Mouse (Mus musculus): ENCODE data around the gene Mrpl38.
A peak's percentile ranks its signal among the peaks of the same experiment; 100 is the strongest.
"Not testable (repeated sequence)": the region's sequence is repeated elsewhere in the genome, so short reads cannot be mapped to it uniquely, and the experiment has no call there.

Gene Mrpl38

DNA sequence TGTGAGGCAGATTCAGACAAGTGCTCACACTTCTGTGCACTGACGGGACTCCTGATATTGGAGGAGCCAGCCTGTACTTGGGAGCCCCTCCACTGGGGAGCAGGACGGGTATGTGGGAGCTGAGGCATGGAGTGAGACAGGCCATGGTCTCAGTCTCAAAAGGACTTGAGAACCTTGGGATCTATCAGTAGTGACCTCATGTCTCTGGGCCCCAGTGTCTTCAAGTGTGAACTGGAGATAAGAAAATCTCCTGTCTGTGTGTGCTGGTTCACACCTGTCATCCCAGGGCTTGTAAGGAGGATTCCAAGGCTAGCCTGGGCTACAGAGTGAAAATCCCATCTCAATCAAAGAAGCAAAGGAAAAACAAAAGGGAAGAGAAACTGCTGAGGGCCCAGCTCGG is 4.8 kb upstream of the Mrpl38 start:
- no peak for DNase-seq (ENCODE audit: low spot score in 2 of 2)

GRCm38 (mm10) chr11:116142211-116142991 is 3.7 kb upstream of the Mrpl38 start:
- DNase-seq (ENCODE audit: low spot score in 2 of 2), result no peak

- DNase-seq (ENCODE audit: low spot score in 2 of 2), result no peak
Measured at GRCm38 (mm10) chr11:116138096-116138467, 586 bp downstream of the Mrpl38 start.

DNA sequence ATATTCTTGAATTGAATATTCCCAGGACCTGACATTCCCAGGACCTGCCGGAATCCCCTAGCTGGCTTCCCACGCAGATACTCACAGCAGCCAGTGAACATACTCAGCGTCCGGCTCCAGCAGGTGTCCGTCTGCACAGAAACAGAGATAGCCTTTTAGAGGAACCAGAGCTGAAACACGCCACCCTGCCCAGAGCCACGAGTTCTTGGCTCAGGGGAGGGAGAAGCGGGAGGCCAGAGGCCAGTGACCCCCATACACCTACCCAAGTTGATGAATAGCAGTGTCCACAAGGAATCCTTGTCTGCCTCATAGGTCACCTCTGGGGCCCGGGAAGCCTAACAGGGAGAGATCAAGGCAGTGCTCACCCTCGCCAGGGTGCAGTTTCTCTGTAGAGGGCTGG is 4.5 kb downstream of the Mrpl38 start:
- DNase-seq (ENCODE audit: low spot score in 2 of 2), result no peak

DNA sequence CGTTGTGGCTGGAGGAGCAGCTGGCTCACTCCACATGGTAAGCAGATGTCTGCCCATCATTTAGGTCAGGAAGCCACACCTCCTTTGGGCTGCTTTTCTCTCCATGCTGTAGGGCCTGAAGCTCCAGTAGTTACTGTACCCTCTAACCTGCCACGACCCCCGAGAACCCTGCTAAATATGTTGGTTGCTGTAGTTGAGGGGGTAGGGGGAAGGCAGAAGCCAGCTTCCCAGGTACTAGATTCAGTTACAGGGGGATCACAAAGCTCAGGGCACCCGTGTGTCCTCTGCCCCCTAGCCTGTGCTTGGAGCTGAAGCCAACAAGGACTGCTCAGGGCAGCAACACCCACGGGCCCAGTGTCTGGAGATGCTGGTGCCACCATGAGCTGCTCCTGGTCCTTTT is 5.2 kb downstream of the Mrpl38 start:
- no peak for DNase-seq (ENCODE audit: low spot score in 2 of 2)

GRCm38 (mm10) chr11:116132366-116133333 is 6.0 kb downstream of the Mrpl38 start:
- no peak for DNase-seq (ENCODE audit: low spot score in 2 of 2)

DNA sequence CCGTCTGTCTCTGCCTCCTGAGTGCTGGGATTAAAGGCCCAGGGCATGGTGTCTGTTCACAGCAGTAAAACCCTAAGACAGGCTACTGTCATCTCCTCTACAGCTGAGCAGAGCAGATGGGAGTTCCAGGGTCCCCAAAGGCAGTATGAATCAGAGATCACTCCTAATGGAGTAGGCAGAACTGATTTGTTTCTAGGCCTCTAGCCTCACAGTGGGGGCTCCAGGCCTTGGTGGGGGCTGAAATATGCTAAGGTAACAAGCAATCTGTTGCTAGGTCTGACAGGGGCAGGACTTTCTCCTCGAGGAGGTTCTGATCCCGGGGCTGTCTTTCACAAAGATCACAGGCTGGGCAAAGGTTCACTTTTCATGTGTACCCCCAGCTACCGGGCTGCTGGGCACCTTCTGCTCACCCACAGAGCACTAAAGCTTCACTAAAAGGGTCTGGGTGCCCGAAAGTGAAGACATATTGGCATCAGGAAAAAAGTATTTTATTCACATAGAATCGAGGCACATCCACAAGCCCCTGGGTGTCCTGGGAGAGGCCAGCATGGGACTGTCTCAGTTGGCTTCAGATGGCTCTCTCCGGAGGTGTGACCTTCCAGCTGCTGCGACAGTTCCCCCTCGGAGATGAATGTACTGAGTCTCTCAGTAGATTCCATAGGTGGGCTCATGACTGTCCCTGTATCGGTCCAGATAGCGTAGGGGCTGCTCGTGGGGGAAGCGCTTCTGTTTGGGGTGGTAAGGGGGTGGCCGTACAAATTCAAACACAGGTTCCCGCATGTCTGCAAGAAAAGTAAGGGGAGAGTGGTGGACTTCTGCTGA is 7.1 kb downstream of the Mrpl38 start:
- DNase-seq (ENCODE audit: low spot score in 2 of 2), result no peak

GRCm38 (mm10) chr11:116130488-116131205 is 8.0 kb downstream of the Mrpl38 start, which contains the start of gene Trim65:
TSS of gene Trim65 (minus strand) at chr11:116131128.
- DNase-seq (ENCODE audit: low spot score in 2 of 2), result peak; percentile 85 to 88

DNA sequence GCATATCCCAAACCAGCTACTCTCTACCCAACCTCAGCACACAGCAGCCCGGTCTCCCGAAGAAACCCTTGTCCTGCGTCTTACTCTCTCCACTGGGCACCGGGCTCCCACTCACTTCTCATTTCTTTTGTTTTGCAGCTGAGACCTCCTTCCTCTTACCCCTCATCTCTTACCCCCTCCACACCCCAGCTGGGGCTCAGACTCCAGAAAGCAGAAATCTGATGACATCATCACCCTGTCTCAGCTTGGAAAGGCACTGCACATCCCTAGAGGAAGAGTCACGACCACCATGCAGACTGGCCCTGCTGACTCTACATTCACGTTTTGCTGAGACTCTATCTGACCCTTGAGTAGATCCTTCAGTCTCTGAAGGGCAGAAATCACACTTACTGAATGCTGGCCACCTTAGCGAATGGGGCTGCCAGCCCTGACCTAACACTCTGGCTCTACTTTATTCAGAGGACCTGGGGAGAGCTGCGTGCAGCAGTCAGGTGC is 8.6 kb downstream of the Mrpl38 start:
- no peak for DNase-seq (ENCODE audit: low spot score in 2 of 2)

GRCm38 (mm10) chr11:116129091-116129790 is 9.4 kb downstream of the Mrpl38 start:
- DNase-seq (ENCODE audit: low spot score in 2 of 2), result no peak

DNA sequence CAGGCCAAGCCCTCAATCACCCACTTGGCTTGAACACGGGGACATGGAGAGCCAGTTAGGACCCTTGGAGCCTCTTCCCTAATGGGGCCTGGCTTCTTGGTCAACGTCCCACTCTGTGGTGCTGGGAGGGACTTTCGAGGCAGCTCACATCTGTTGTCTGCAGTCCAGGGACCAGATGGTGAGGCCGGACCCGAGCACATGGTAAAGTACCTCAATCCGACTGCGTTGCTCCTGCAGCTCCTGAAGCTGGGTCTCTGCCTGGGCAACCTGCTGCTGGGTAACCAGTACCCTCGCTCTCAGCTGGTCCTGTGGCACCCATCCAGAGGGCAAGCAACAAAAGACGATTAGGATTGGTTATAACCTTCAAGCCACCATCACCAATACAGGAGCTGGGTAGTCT is 10.7 kb downstream of the Mrpl38 start:
- DNase-seq (ENCODE audit: low spot score in 2 of 2), result no peak

DNA sequence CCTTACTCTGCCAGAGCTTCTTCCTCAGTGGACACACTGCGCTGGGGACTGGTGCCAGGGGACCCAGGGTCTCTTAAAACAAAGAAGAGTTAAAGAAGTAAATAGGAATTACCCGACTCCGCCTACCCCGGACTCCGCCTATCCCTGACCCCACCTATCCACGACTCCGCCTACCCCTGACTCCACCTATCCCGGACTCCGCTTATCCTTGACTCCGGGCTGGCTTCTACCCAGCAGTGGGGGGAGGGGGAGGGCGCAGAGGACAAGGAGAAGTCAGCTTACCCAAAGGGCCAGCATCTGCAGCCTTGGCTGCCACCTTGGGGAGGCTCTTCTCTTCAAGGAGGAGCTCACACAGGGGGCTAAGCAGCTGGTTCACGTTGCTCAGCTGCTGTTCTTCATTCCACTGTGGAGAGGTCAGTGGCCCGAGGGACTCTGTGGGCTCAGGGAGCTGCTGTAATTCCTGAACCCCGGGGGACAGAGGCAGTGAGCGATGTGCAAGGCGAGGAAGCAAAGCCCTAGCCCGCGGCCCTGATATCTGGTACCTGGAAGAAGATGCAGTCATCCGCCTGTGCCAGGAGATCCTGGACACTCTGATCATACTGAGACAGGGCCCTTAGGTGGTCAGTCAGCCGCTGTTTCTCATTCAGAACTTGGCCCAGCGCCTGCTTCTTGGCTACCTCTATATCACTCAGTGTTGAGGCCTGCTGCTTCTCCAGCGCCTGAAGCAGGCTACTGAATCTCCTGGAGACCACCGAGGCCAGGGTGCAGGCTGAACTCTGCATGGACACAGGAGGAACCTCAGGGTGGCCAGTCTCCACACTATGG is 11.3 kb downstream of the Mrpl38 start, which contains the start of gene Trim47:
TSS of gene Trim47 (minus strand) at position 55 of the 825 bp plus-strand sequence.
- DNase-seq (ENCODE audit: low spot score in 2 of 2), result no peak

DNA sequence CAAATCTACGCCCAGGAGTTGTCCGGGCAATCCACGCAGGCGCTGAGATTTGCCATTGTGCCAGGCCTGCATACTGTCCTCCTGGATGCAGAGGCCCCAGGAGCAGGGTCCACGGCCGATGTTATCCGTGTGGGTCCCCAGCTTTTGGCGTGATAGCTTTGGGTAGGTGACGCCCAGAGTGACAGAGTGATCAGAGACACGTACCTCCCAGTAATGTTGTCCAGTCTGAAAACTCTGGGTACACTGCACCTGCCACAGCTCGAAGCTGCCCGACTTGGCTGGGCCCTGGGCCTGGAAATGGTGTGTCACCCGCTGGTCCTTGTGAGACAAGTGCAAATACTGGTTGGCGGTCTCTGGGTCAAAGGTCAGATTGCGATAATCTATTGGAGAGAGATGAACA is 12.4 kb downstream of the Mrpl38 start:
- DNase-seq (ENCODE audit: low spot score in 2 of 2), result no peak

DNA sequence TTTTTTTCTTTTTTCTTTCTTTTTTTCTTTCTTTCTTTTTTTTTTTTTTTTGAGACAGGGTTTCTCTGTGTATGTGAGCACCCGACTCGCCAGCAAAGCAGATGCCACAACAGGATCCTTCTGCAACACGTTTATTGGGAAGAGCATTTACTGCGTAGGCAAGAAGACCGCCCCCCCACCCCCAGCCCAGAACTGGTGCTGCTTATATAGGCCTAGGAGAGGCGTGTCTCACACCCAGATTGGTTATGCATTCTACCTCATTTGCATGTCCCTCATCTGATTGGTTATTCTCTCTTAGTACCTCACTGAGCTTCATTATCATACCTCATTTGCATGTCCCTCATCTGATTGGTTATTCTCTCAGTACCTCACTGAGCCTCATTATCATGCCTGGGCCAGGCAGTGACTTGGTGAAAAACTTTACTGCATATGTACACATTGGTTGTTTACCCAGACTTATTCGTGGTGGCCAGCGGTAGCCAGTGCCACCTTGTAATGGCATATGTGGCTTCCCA is 16.9 kb downstream of the Mrpl38 start:
- not testable (repeated sequence) for DNase-seq (ENCODE audit: low spot score in 2 of 2)

DNA sequence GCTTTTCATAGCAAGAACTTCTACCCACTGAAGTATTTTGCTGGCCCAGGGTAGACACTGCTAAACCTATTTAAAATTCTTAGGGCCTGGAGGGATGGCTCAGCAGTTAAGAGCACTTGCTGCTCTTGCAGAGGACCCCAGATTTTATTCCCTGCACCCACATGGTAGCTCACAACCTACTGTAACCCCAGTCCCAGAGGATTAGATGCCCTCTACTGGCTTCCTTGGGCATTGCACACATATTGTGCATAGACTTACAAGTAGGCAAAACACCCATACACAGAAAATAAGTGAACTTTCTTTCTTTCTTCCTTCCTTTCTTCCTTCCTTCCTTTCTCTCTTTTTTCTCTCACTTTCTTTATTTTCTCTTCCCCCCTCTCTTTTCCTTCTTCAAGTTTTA is 20.8 kb downstream of the Mrpl38 start:
- DNase-seq (ENCODE audit: low spot score in 2 of 2), result no peak

DNA sequence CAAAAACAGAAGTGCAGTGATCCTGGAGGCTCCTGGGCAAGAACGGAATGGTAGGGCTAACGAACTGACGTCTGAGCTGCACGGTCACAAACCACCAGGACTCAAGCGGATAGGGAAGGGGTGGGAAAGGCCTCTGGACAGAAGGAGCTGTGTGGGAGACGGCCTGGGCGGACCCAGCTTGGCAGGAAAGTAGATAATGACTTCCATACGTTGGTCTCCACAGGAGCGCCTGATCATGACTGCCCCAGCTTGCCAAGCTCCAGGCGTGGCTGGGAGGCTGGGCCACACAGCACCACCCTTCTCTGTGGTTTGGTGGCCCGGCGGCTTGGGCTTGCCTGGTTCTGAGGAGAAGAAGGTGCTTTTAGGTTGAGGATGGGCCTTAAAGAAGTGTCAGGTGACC is 21.4 kb downstream of the Mrpl38 start:
- no peak for DNase-seq (ENCODE audit: low spot score in 2 of 2)

GRCm38 (mm10) chr11:116111611-116112203 is 27.0 kb downstream of the Mrpl38 start:
- no peak for DNase-seq (ENCODE audit: low spot score in 2 of 2)

DNA sequence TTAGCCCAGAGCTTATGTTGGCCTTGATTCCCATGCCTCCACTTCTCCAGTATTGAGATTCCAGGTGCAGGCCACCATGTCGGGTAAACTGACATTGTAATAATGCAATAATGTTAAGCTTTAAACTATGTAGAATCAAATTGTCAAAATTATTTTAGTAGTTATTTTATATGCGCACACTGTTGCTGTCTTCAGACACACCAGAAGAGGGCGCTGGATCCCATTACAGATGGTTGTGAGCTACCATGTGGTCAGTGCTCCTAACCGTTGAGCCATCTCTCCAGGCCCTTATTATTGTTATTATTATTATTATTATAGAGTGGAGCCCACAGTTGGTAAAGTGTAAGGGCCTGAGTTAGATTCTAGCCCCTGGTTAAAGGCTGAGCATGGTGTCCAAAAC is 27.6 kb downstream of the Mrpl38 start:
- no peak for DNase-seq (ENCODE audit: low spot score in 2 of 2)

DNA sequence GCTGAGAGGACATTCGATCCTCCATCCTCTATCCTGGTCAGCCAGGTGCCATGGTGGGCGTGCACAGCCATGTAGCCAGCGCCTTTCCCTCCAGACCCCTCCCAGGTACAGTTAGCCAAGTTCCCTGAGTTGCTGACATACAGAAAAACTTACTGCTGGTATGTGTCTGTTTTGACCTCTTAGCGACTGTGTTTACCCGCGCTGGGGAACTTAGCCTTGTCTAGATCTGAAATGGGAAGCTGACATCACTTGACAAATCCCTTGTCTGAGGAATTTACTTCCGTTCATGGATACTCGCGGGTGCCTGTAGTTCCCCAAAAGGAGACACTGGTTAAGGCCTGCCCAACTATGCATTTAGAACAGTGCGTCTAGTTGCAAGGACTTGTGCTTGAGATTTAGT is 28.1 kb downstream of the Mrpl38 start:
- DNase-seq (ENCODE audit: low spot score in 2 of 2), result no peak

Data from natural killer cell, adult 2 months (primary cell).